Mouse (Mus musculus) E14TG2a.4 (cell line): Measurements from ENCODE around the gene Gm28102.
"Not testable (repeated sequence)": the region's sequence is repeated elsewhere in the genome, so short reads cannot be mapped to it uniquely, and the experiment has no call there.

Experiments
- H3K27me3 ChIP-seq: 2 replicates; pipeline ENCODE4 v1.6.1; 2014; ENCODE audit warnings: low read length, control low read depth; ENCODE audit not compliant: insufficient read depth
- H3K36me3 ChIP-seq: 2 replicates; pipeline ENCODE4 v1.6.1; 2014; ENCODE audit warnings: low read length, control low read depth; ENCODE audit not compliant: insufficient read depth
- H3K4me1 ChIP-seq: replicated peaks from 2 replicates; pipeline ENCODE4 v1.6.1; 2014; ENCODE audit warnings: low read depth, low read length, control low read depth
- H3K4me3 ChIP-seq: replicated peaks from 2 replicates; pipeline ENCODE4 v1.5.1; 2014; ENCODE audit warnings: mild to moderate bottlenecking, low read length
- H3K9me3 ChIP-seq: 2 replicates; pipeline ENCODE4 v1.6.1; 2014; ENCODE audit warnings: low read length, control low read depth

Gm28102 gene

GRCm38 (mm10) chrY:88053015-88053414 lies at the start of gene Gm28102:
Gene Gm28102, plus strand, starts transcription at chrY:88053315.
- not testable (repeated sequence) for H3K36me3 ChIP-seq, H3K9me3 ChIP-seq, H3K4me1 ChIP-seq, H3K27me3 ChIP-seq, H3K4me3 ChIP-seq
